Mouse (Mus musculus) ES-Bruce4 (cell line): ENCODE results near the gene Hdgfl3.

Experiments
- CTCF ChIP-seq: IDR thresholded peaks from one replicate; pipeline ENCODE4 v1.8.1; 2011; ENCODE audit warnings: low read depth, low read length
- EP300 ChIP-seq: IDR thresholded peaks from 2 replicates; pipeline ENCODE4 v1.6.1; 2011; ENCODE audit warnings: low read depth, low read length; ENCODE audit not compliant: insufficient read depth
- POLR2A ChIP-seq: IDR thresholded peaks from one replicate; pipeline ENCODE4 v1.8.1; 2011; ENCODE audit warnings: low read length; ENCODE audit not compliant: insufficient read depth

DNA sequence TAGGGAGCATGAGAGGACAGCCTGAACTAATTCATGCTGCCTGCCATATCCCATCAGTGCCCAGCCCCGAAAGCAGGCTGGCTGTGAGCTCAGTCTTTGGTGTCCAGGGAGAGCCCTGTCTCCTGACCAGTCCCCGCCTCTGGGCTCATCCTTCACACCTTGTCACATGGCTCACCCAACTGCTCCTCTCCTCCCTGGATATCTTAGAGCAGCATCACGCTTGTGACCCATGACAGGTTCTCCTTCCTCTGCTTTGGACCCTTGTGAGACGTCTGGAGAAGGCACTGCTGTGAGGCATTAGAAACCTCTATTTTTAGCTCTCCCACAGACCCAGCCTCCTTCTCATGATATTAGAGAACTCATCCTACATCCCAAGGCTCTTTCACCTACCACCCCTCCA, 72.4 kb downstream of the Hdgfl3 start:
- no peak for TF ChIP-seq CTCF
- no peak for TF ChIP-seq POLR2A
- no peak for TF ChIP-seq EP300
